Mouse (Mus musculus): ENCODE results near the gene Syde2.
"Not testable (repeated sequence)": the region's sequence is repeated elsewhere in the genome, so short reads cannot be mapped to it uniquely, and the experiment has no call there.

Syde2 gene

GRCm38 (mm10) chr3:145987268-145987969, at the start of gene Syde2:
Gene Syde2 (plus strand): TSS chr3:145987870.
- peak; percentile 25 to 44 for DNase-seq (ENCODE audit: low spot score in 2 of 2)

GRCm38 (mm10) chr3:145938405-145939349, 49.0 kb upstream of the Syde2 start:
- DNase-seq (ENCODE audit: low spot score in 2 of 2), result no peak

GRCm38 (mm10) chr3:145939402-145939801, 48.3 kb upstream of the Syde2 start:
- no peak for DNase-seq (ENCODE audit: low spot score in 2 of 2)

GRCm38 (mm10) chr3:145939971-145940370, 47.7 kb upstream of the Syde2 start:
- no peak for DNase-seq (ENCODE audit: low spot score in 2 of 2)

- peak in 1 of 2 experiments; percentile 59 for DNase-seq (ENCODE audit: low spot score in 2 of 2)
Measured at GRCm38 (mm10) chr3:145941971-145942370, 45.7 kb upstream of the Syde2 start.

- DNase-seq (ENCODE audit: low spot score in 2 of 2), result no peak
Measured at GRCm38 (mm10) chr3:145944348-145944747, 43.3 kb upstream of the Syde2 start.

GRCm38 (mm10) chr3:145945904-145946303, 41.8 kb upstream of the Syde2 start:
- no peak for DNase-seq (ENCODE audit: low spot score in 2 of 2)

- no peak for DNase-seq (ENCODE audit: low spot score in 2 of 2)
Measured at GRCm38 (mm10) chr3:145946654-145947053, 41.0 kb upstream of the Syde2 start.

- DNase-seq (ENCODE audit: low spot score in 2 of 2), result no peak
Measured at GRCm38 (mm10) chr3:145947539-145948204, 40.0 kb upstream of the Syde2 start.

- peak; percentile 30 to 39 for DNase-seq (ENCODE audit: low spot score in 2 of 2)
Measured at GRCm38 (mm10) chr3:145950034-145950814, 37.4 kb upstream of the Syde2 start.

- no peak for DNase-seq (ENCODE audit: low spot score in 2 of 2)
Measured at GRCm38 (mm10) chr3:145950815-145951130, 36.9 kb upstream of the Syde2 start.

GRCm38 (mm10) chr3:145951287-145952165, 36.1 kb upstream of the Syde2 start:
- DNase-seq (ENCODE audit: low spot score in 2 of 2), result no peak

- DNase-seq (ENCODE audit: low spot score in 2 of 2), result no peak
Measured at GRCm38 (mm10) chr3:145952945-145953344, 34.7 kb upstream of the Syde2 start.

- DNase-seq (ENCODE audit: low spot score in 2 of 2), result no peak
Measured at GRCm38 (mm10) chr3:145953411-145953810, 34.3 kb upstream of the Syde2 start.

- DNase-seq (ENCODE audit: low spot score in 2 of 2), result no peak
Measured at GRCm38 (mm10) chr3:145959824-145960223, 27.8 kb upstream of the Syde2 start.

GRCm38 (mm10) chr3:145962411-145962810, 25.3 kb upstream of the Syde2 start:
- no peak for DNase-seq (ENCODE audit: low spot score in 2 of 2)

- no peak for DNase-seq (ENCODE audit: low spot score in 2 of 2)
Measured at GRCm38 (mm10) chr3:145963101-145964017, 24.3 kb upstream of the Syde2 start.

- no peak for DNase-seq (ENCODE audit: low spot score in 2 of 2)
Measured at GRCm38 (mm10) chr3:145964018-145964387, 23.7 kb upstream of the Syde2 start.

GRCm38 (mm10) chr3:145964473-145964872, 23.2 kb upstream of the Syde2 start:
- DNase-seq (ENCODE audit: low spot score in 2 of 2), result no peak

- not testable (repeated sequence) for DNase-seq (ENCODE audit: low spot score in 2 of 2)
Measured at GRCm38 (mm10) chr3:145965583-145965982, 22.1 kb upstream of the Syde2 start.
